Mouse (Mus musculus): ENCODE measurements around the gene Krtap11-1.

- no peak for TF ChIP-seq CHD2 (IDR thresholded peaks at IDR 0.05; ENCODE audit: low read depth, low read length)
- TF ChIP-seq ZC3H11A (IDR thresholded peaks at IDR 0.05; ENCODE audit: borderline replicate concordance, low read depth, low read length) = no peak
Measured at GRCm38 (mm10) chr16:89520996-89521395, 50.0 kb downstream of the Krtap11-1 start.
